Comparison of ENCODE assay signal across 8 mouse cellular contexts in genomic region chr13:29985855-29986755, GRCm38 (mm10). TPM values are rescaled to one million over a fixed set of nuclear protein-coding genes. Genes with fewer than 3 reads are reported as not detected.
DNase-seq lines count a peak whose midpoint lies in the region; ATAC-seq and TF ChIP-seq lines count a peak whose summit lies in the region.

E2f3 (minus strand) TSS chr13:29986063.

- peak within 1 kb of the TSS; percentile 99 for H3K9ac ChIP-seq in heart, embryonic 15.5 days
- H3K9ac ChIP-seq in liver, embryonic 14.5 days (replicated peaks), result peak within 1 kb of the TSS; percentile 96
- peak within 1 kb of the TSS; percentile 100 for H3K9ac ChIP-seq in neural tube, embryonic 11.5 days (ENCODE audit: low read length)
- peak within 1 kb of the TSS; percentile 95 for H3K9ac ChIP-seq in stomach, postnatal 0 days (ENCODE audit: low read length)

- peak within 1 kb of the TSS; percentile 99 for H3K4me2 ChIP-seq in heart, embryonic 15.5 days
- peak within 1 kb of the TSS; percentile 94 for H3K4me2 ChIP-seq in liver, embryonic 14.5 days (ENCODE audit: low read depth)
- H3K4me2 ChIP-seq in neural tube, embryonic 11.5 days (ENCODE audit: low read depth), result peak within 1 kb of the TSS; percentile 66
- H3K4me2 ChIP-seq in stomach, postnatal 0 days (replicated peaks; ENCODE audit: low read depth), result peak within 1 kb of the TSS; percentile 100

- TF ChIP-seq EP300 in liver, embryonic 14.5 days (IDR thresholded peaks at IDR 0.05; ENCODE audit: low read depth), result peak; percentile 4; the same call in 1 of the 2 replicates
- no peak for TF ChIP-seq EP300 in stomach, postnatal 0 days (optimal IDR thresholded peaks at IDR 0.05)

- H3K36me3 ChIP-seq in forebrain, embryonic 10.5 days (replicated peaks), result peaks cover 12% of the 10 kb centered on the region
- no peaks in the 10 kb centered on the region for H3K36me3 ChIP-seq in heart, embryonic 15.5 days
- H3K36me3 ChIP-seq in liver, embryonic 14.5 days (replicated peaks; ENCODE audit: control insufficient read depth, insufficient read depth, low read depth), result no peaks in the 10 kb centered on the region
- H3K36me3 ChIP-seq in neural tube, embryonic 11.5 days (ENCODE audit: control insufficient read depth, insufficient read depth, low read length), result no peaks in the 10 kb centered on the region
- no peaks in the 10 kb centered on the region for H3K36me3 ChIP-seq in stomach, postnatal 0 days (ENCODE audit: control insufficient read depth, insufficient read depth, low read length)

- H3K4me3 ChIP-seq in forebrain, embryonic 10.5 days, result peak within 1 kb of the TSS; percentile 99
- H3K4me3 ChIP-seq in heart, embryonic 15.5 days, result peak within 1 kb of the TSS; percentile 97
- peak within 1 kb of the TSS; percentile 75 to 82 for H3K4me3 ChIP-seq in liver, embryonic 14.5 days (ENCODE audit: insufficient read depth in 1 of 2, low read depth in 2 of 2, low read length in 2 of 2)
- peak within 1 kb of the TSS; percentile 97 for H3K4me3 ChIP-seq in neural tube, embryonic 11.5 days (ENCODE audit: low read depth, low read length)
- H3K4me3 ChIP-seq in stomach, postnatal 0 days (ENCODE audit: low read depth, low read length), result peak within 1 kb of the TSS; percentile 90

- H3K27ac ChIP-seq in forebrain, embryonic 10.5 days, result peak within 1 kb of the TSS; percentile 99
- H3K27ac ChIP-seq in heart, embryonic 15.5 days, result peak within 1 kb of the TSS; percentile 97
- H3K27ac ChIP-seq in liver, embryonic 14.5 days, result peak within 1 kb of the TSS; percentile 74
- peak within 1 kb of the TSS; percentile 96 for H3K27ac ChIP-seq in neural tube, embryonic 11.5 days (ENCODE audit: low read depth, low read length)
- H3K27ac ChIP-seq in stomach, postnatal 0 days (replicated peaks), result peak within 1 kb of the TSS; percentile 98

- peaks cover 36% of the 10 kb centered on the region for H3K4me1 ChIP-seq in forebrain, embryonic 10.5 days
- H3K4me1 ChIP-seq in heart, embryonic 15.5 days (replicated peaks), result peaks cover 24% of the 10 kb centered on the region
- peaks cover 8 to 22% of the 10 kb centered on the region in 2 experiments for H3K4me1 ChIP-seq in liver, embryonic 14.5 days (replicated peaks; ENCODE audit: control insufficient read depth in 2 of 2, insufficient read depth in 2 of 2, low read length in 1 of 2)
- 0 out of 2 replicates have a peak, but pooled peaks cover 4% of the 10 kb centered on the region for H3K4me1 ChIP-seq in neural tube, embryonic 11.5 days (ENCODE audit: control insufficient read depth, insufficient read depth, low read length)
- H3K4me1 ChIP-seq in stomach, postnatal 0 days (replicated peaks; ENCODE audit: control insufficient read depth, insufficient read depth), result 0 out of 2 replicates have a peak, but pooled peaks cover 3% of the 10 kb centered on the region

- H3K27me3 ChIP-seq in forebrain, embryonic 10.5 days (ENCODE audit: poor library complexity, severe bottlenecking), result no peaks in the 10 kb centered on the region
- no peaks in the 10 kb centered on the region for H3K27me3 ChIP-seq in heart, embryonic 15.5 days
- no peaks in the 10 kb centered on the region for H3K27me3 ChIP-seq in liver, embryonic 14.5 days (ENCODE audit: control insufficient read depth, insufficient read depth, low read length)
- H3K27me3 ChIP-seq in neural tube, embryonic 11.5 days (ENCODE audit: control insufficient read depth, insufficient read depth, low read length), result no peaks in the 10 kb centered on the region
- no peaks in the 10 kb centered on the region for H3K27me3 ChIP-seq in stomach, postnatal 0 days (ENCODE audit: control insufficient read depth, insufficient read depth, low read length)

- under 1% methylated on average over 45 of the region's 45 CpGs for WGBS in forebrain, embryonic 10.5 days
- WGBS in heart, embryonic 15.5 days, result under 1% methylated on average over 45 of the region's 45 CpGs
- WGBS in liver, embryonic 14.5 days (ENCODE audit: insufficient replicate concordance), result under 1% methylated on average over 45 of the region's 45 CpGs
- WGBS in neural tube, embryonic 11.5 days, result under 1% methylated on average over 45 of the region's 45 CpGs
- under 1% methylated on average over 45 of the region's 45 CpGs for WGBS in stomach, postnatal 0 days

- peak; percentile 95 to 96 for DNase-seq in CD8-positive naive resting alpha-beta T cell, adult 2 months (ENCODE audit: low read depth in 2 of 2, low spot score in 2 of 2)
- DNase-seq in c-Kit-positive CD71-negative TER-119-negative erythroid progenitor cells, embryonic 14.5 days (ENCODE audit: low read depth), result peak; percentile 96
- DNase-seq in forebrain, embryonic 10.5 days (ENCODE audit: extremely low spot score, low spot score), result peak; percentile 99
- peak; percentile 99 to 100 for DNase-seq in kidney, postnatal 25 days
- peak; percentile 99 for DNase-seq in liver, embryonic 14.5 days (ENCODE audit: low read depth in 3 of 3, low spot score in 3 of 3)
- DNase-seq in neural tube, embryonic 11.5 days (ENCODE audit: low spot score), result peak; percentile 97
- DNase-seq in stomach, postnatal 0 days (ENCODE audit: low spot score), result peak; percentile 98

- H3K9me3 ChIP-seq in forebrain, embryonic 10.5 days, result no peaks in the 10 kb centered on the region
- no peaks in the 10 kb centered on the region for H3K9me3 ChIP-seq in heart, embryonic 15.5 days (replicated peaks)
- no peaks in the 10 kb centered on the region for H3K9me3 ChIP-seq in liver, embryonic 14.5 days (ENCODE audit: control insufficient read depth, low read length)
- no peaks in the 10 kb centered on the region for H3K9me3 ChIP-seq in neural tube, embryonic 11.5 days (ENCODE audit: control insufficient read depth, low read length)
- H3K9me3 ChIP-seq in stomach, postnatal 0 days (ENCODE audit: control insufficient read depth, low read length), result no peaks in the 10 kb centered on the region

- TF ChIP-seq CTCF in liver, embryonic 14.5 days (IDR thresholded peaks at IDR 0.05; ENCODE audit: low read depth), result no peak
- no peak for TF ChIP-seq CTCF in stomach, postnatal 0 days (IDR thresholded peaks at IDR 0.05; ENCODE audit: low read depth)

- ATAC-seq in heart, embryonic 15.5 days (replicated peaks; ENCODE audit: insufficient number of reproducible peaks, insufficient read depth, low FRiP score, low read depth), result peak; percentile 96
- ATAC-seq in liver, embryonic 14.5 days (ENCODE audit: insufficient read depth), result peak; percentile 95
- ATAC-seq in neural tube, embryonic 11.5 days (ENCODE audit: insufficient read depth, low FRiP score, low TSS enrichment), result peak; percentile 98
- ATAC-seq in stomach, postnatal 0 days (ENCODE audit: low FRiP score, low TSS enrichment), result peak; percentile 99

RNA-seq across cellular contexts. Expression of gene E2f3, which starts in this region (rescaled TPM):
- 22.5 and 25.6 TPM in 2 replicates for polyA plus RNA-seq in forebrain, embryonic 10.5 days (2016; fragmentation: Nextera tagmentation; extraction: Ambion mirVana)
- polyA plus RNA-seq in heart, embryonic 15.5 days (2015; fragmentation: Nextera tagmentation; extraction: Ambion mirVana), result 6.9 and 8.0 TPM in 2 replicates
- polyA plus RNA-seq in liver, embryonic 14.5 days (2012; rRNA removed), result 4.6 and 5.5 TPM in 2 replicates
- polyA plus RNA-seq in liver, embryonic 14.5 days (2014; fragmentation: Nextera tagmentation; extraction: Ambion mirVana), result 3.4 and 3.7 TPM in 2 replicates
- 15.2 and 16.1 TPM in 2 replicates for polyA plus RNA-seq in neural tube, embryonic 11.5 days (2014; fragmentation: Nextera tagmentation; extraction: Ambion mirVana)
- 2.5 and 2.6 TPM in 2 replicates for polyA plus RNA-seq in stomach, postnatal 0 days (2015; fragmentation: Nextera tagmentation; extraction: Ambion mirVana)

Comparison
In these comparisons a context has a peak if more than half of its experiments do, and no peak if none do; other contexts are left out.
1. Peak in every context shown above with its lines: DNase-seq, ATAC-seq, H3K4me3 ChIP-seq and H3K27ac ChIP-seq.